Mouse (Mus musculus): ENCODE measurements at regions not wholly inside any gene's neighbourhood (a gene's known extent, or its start where the extent isn't known, plus 50 kb on each side); places are given as distances from the start of the nearest gene placed in this dataset.

DNA sequence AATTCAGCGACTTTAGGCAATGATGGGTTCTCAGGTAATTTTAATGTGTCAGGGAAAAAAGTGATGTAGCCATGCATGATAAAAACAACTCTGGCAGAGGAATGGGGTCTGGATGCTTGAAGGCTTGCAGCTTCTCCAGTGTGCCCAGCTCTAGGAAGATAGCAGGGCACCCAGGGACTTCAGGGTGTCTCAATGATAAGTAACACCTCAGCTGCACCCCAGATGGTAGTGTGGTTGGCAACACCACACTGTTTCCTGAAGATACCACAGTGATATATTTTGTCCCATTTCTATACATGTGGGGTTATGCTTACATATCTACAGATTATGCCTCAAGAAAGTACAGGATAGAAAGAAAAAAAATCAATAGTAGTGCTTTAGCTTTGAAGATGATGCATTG lies 1516.9 kb downstream of the 4930444P10Rik start:
- no peak for TF ChIP-seq POLR2A (IDR thresholded peaks at IDR 0.05; ENCODE audit: extremely low read depth, insufficient read depth, low read length)
- TF ChIP-seq CTCF (IDR thresholded peaks at IDR 0.05; ENCODE audit: extremely low read depth, insufficient read depth, low read length), result no peak
